Mouse (Mus musculus) embryo, embryonic 11.5 days (tissue): ENCODE measurements around the gene Fbxl8.
A peak's percentile ranks its signal among the peaks of the same experiment; 100 is the strongest.
"Not testable (repeated sequence)": the region's sequence is repeated elsewhere in the genome, so short reads cannot be mapped to it uniquely, and the experiment has no call there.

Experiments used
- DNase-seq: peaks from one replicate; pipeline ENCODE4 v3.0.0-alpha.2; 2012; ENCODE audit warnings: low read depth, low spot score

The Fbxl8 gene

DNA sequence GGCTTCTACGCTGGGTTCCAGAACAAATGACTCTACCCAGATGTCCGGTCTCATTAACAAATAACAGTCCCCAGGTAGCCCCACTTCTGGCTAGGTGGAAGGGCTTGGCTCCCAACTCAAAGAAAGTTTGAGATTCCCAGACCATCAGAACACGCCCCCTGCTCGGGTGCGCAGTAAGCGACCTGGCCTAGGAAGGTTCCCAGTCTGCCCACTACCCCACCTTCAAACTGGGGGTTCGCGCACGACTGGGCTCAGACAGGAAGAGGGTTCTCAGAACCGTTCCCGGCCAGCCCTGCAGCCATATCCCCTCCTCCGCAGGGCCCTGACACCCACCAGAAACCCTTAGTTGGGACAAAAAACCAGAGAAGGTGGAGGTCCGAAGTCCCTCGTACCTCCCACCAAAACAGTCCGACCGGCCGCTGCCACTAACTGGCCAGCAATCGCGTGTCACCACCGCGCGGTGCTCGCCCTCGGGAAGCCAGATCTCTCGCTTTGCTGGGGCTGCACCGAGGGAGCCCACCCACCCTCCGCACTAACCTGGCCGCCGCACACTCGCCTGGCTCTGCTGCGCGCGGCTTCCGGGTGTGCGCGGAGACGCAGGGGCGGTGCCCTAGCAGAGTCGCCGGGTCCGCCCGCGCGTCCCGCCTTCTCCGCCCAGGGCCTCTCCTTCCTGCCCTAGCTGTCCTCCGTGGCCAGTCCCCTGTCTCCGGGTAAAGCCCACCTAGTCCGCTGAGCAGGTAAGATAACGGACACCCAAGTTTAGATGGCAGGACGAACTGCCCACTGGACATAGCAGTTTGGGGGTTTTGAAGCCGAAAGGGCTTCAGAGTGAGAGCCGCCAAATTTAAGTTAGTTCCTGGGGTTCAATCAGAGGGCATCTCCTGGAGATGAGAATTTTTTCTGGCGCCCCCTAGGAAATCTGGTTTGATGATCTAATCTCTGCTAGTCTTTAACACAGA is at the start of gene Fbxl8, which contains the start of gene Tradd:
Fbxl8 (plus strand) TSS at position 625 of the 959 bp plus-strand sequence.
Tradd (minus strand) TSS at position 586 of the 959 bp plus-strand sequence.
- no peak for DNase-seq

DNA sequence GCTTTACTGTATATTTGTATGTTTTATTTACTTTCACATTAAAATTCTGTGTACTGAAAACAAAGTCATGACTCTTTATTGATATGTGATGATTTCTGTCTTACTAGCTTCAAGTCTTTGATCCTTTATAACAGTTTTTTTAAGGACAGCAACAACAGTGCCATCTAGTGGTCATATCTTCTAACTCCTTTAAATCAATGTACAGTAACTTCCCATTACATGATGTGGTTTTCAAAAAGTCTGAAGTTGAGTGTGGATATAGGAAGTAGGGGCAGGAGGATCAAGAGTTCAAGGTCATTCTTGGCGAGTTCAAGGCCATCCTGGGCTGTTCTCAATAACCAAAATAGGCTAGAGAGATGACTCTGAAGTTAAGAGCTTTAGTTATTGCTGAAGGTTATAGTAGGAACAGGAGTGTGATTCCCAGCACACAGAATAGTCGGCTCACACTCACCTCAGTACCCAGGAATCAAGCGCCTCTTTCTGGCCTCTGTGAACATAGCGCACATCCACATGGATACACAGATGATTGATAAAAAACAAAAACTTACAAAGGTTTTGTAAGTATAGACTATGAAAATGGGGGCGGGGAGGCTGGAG is 46.4 kb upstream of the Fbxl8 start:
- DNase-seq = peak; percentile 36

- DNase-seq = no peak
Measured at GRCm38 (mm10) chr8:105223850-105224249, 40.6 kb upstream of the Fbxl8 start.

DNA sequence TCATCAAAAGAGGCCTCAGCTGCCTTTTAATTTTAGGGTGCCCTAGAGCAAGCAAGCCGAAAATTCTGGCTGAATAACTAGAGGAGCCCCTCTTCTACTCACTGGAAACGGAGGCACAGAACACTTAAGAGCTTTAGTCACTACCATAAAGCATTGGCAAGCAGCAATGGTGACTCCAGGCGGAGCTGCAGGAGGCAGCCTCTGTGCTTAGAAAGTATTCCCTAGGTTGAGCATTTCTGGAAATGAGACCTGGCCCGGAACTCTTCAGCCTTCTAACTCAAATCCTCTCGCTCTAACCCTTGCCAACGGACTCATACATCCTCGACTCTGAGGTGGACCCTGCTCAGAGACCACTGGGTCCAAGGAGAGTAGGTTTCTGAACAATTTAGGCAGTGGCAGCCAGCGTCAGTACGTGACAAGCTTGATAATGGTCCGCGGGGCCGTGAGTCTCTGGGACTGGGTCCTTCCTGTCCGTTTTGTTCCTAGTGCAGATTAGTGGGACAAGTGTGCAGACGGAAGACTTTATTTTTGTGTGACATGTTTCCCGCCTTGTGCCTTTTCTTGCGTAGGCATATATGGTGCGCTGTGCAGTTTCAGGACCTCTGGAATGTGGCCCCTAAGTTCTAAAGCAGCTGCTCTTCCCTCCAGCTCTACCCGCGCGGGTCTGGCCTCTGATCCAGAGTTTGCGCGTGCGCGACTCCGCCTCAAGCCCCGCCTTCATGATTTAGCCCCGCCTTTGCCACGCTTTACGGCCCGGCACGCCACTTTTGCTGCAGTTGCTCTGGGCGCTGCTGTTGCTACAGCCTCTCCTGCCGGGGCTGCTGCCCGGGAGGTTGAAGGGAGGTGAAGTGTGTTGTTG is 39.8 kb upstream of the Fbxl8 start, which contains the start of gene D230025D16Rik:
D230025D16Rik (plus strand) TSS at position 733 of the 859 bp plus-strand sequence.
- peak; percentile 95 for DNase-seq

GRCm38 (mm10) chr8:105225272-105225593 is 39.2 kb upstream of the Fbxl8 start:
- DNase-seq = no peak

GRCm38 (mm10) chr8:105225917-105226316 is 38.5 kb upstream of the Fbxl8 start:
- DNase-seq = no peak

GRCm38 (mm10) chr8:105231503-105232320 is 32.7 kb upstream of the Fbxl8 start:
- no peak for DNase-seq

GRCm38 (mm10) chr8:105232321-105232693 is 32.1 kb upstream of the Fbxl8 start:
- DNase-seq = not testable (repeated sequence)

DNA sequence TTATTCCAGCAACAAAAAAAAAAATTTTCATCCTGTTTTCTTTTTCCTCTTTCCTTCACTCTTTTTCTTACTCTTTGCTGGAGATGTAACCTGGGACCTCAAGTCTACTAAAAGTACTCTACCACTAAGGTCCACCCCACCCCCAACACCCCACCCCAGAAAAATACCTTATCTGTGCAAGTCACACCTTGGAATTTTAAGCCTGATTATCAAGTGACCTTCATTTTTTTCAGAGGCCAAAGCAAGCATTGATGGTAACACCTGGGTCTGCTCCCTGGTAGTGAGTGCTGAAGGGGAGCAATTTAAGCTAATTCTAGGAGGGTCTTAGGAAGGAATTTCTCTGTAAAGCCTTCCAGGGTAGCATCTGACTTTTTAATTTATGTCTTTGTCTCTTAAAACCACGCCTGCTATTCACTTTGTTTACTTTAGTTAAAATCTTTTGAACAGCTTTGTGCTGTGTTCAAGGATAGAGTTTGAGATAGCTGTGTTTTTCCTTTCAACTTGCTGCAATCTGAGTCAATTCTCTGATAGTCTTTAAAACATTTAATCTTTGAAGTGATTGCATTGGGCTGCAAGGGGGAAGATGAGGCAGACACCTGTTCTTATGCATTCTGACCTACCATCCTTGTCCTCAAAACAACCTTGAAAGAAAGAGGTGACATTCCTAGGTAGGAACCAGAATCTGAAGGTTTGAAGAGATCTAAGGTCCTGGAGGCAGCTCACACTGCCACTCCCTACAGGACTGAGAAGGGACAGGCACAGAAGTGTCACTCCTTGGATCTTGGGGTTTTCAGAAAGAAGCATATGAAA is 31.1 kb upstream of the Fbxl8 start:
- no peak for DNase-seq

- DNase-seq = no peak
Measured at GRCm38 (mm10) chr8:105235206-105235605, 29.2 kb upstream of the Fbxl8 start.

- no peak for DNase-seq
Measured at GRCm38 (mm10) chr8:105237442-105238142, 26.9 kb upstream of the Fbxl8 start.

- no peak for DNase-seq
Measured at GRCm38 (mm10) chr8:105241016-105241415, 23.4 kb upstream of the Fbxl8 start.

DNA sequence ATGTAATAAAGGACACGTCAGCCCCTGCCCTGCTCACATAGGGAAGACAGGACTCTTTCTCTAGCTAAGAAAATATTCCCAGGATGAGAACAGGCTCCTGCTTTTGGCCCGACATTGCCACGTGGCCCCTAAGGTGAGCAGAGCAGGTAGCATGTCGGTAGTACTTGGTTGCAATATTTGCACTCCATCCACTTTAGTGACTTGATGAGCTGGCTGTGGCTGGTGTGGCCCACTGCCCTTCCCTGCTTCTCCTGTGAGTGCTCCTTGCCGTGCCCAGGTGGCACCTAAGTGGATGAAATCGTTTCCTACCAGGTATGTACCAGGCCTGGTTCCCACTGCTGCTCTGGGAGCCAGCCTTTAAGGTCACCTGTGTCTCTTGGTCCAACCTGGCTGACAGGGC is 12.5 kb upstream of the Fbxl8 start:
- no peak for DNase-seq

DNA sequence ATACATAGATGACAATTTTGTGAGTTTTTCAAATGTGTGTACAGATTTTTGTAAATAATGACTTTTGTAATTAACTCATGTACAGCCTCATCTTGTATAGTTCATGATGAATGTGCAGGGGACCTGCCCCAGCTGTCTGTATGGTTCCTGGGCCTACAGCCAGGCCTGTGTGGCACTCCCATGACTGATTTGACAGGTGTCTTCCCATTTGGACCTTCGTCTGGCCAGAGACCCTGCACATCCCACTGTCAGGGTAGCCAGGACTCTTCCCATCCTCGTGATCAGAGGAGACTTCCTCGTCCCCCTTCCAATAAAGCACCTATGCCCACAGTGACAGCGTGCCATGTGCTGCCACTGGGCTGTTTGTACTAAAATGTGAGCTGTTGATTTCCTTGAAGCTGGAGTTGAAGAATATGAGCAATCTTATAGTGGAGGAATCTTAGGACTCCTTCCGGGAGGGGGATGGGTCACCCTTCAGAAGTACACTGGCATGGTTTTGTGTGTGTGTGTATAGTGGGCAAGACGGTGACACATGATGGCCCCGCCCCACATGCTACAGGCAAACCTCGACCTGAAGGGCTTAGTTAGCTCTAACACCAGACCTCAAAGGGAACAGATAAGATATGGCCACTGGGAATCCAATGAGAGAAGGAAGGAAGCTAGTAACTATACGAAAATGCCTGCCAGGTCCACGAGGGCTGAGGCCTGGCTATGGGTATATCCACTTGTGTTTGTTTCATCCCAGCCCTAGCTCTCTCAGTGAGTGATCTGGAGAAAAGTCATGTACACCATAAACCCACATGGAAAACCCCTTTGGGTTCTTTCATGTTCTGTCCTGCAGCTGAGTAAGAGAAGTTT is 11.5 kb upstream of the Fbxl8 start:
- no peak for DNase-seq

- no peak for DNase-seq
Measured at GRCm38 (mm10) chr8:105253766-105254151, 10.7 kb upstream of the Fbxl8 start.

GRCm38 (mm10) chr8:105254152-105254965 is 10.1 kb upstream of the Fbxl8 start:
- peak; percentile 82 for DNase-seq

DNA sequence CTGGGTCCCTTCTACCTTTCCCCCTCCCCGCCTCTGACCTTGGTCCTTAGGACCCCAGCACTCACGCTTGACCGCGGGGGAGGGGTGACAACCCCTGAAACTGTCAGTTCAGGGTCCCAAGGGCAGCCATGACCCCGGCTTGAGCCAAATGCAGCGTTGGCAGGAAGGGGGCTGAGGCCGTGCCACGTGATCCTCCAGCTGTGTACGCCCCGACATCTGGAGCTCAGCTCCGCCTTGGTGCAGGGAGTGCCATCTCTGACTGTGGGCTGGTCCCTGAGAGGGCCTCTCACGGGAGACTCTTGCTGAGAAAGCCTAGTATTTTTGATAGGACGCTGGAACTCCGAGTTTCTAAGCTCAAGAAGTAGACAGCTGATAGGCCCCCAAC is 9.5 kb upstream of the Fbxl8 start, which contains the start of gene B3gnt9:
B3gnt9 (minus strand) TSS at position 188 of the 385 bp plus-strand sequence.
- DNase-seq = no peak
